Mouse (Mus musculus): ENCODE measurements around the gene Ptpa. TPM values are rescaled to one million over a fixed set of nuclear protein-coding genes. Genes with fewer than 3 reads are reported as not detected.

Ptpa gene
- polyA plus RNA-seq, 1 experiment from 2014 or later = 88.0 TPM

DNA sequence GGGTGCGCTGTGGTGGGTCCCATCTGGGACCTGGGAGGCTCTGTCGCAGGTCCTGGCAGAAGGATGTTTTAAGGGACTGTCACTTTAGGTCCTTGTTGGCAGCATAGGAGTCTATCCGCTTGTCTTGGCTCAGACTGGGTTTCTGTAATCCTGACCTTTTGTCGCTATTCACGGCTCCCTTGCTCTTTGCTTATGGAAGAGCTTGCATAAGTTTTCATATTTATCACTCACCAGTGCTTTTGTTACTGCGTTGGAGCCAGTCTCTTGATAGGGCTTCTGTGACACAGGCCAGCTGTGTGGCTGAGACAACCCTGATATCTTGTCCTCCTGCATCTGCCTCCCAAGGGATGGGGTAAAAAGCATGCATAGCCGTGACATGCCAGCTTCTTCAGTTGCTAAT is 36.5 kb upstream of the Ptpa start:
- no peak overlapping the region for H3K9ac ChIP-seq (replicated peaks; ENCODE audit: low read depth)
- H3K9me3 ChIP-seq (ENCODE audit: low read length) = no peaks in the 10 kb centered on the region
- TF ChIP-seq EP300 (IDR thresholded peaks at IDR 0.05) = peak; percentile 76
- no peak for TF ChIP-seq CTCF (IDR thresholded peaks at IDR 0.05)
- H3K36me3 ChIP-seq (ENCODE audit: insufficient read depth, low read length) = peaks cover 19% of the 10 kb centered on the region
- no peak overlapping the region for H3K4me3 ChIP-seq (ENCODE audit: low read depth, low read length)
- 64% methylated on average over 7 of the region's 7 CpGs for WGBS
- no peaks in the 10 kb centered on the region for H3K27me3 ChIP-seq (replicated peaks; ENCODE audit: insufficient read depth, low read length)
- H3K4me2 ChIP-seq (replicated peaks; ENCODE audit: low read depth, low read length) = no peak overlapping the region
- ATAC-seq (peak; percentile 76), DNase-seq (ENCODE audit: low spot score) (peak; percentile 83)
- H3K4me1 ChIP-seq (ENCODE audit: insufficient read depth, low read depth, low read length) = no peaks in the 10 kb centered on the region
- H3K27ac ChIP-seq (ENCODE audit: low read length) = no peak overlapping the region

DNA sequence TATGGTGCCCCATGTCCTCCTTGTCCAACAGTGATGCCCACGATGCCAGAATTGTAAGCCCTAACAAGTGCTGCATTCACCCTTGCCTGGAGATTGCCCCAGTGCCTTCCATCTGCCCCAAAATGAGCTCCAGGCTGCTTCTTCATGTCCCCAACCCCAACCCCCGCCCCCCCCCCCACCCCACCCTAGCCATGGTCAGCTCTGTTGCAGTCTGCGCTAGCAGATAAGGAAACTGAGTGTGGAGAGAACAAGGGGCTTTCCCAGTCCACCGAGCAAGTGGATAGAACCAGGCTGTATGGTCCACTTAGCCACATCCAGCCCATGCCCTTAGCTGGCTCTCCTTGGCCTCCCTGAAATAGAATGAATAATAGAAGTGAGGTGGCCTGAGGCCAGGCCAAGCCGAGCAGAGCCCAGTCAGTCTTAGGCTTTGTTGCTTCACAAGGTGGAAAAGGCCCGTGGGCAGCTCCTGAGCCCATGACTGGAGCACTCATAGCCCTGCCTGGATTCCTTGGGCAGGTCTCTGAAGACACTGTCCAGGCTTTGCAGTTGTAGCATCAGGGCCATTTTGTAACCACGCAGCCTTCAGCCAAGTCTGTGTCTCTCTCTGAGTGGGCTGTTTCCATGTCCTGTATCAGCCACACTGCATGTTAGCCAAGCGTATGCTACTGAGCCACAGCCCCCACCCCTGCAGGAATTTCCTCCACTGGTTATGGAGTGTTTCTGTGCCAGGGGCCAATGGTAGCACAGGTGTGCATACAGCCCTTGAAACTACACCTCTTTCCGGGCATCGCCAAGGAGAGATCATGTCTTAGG is 35.1 kb upstream of the Ptpa start:
- DNase-seq (ENCODE audit: low spot score) (peak; percentile 3), ATAC-seq (0 out of 2 replicates have a peak, but pooled peaks have one; percentile 8)
- H3K4me1 ChIP-seq (ENCODE audit: insufficient read depth, low read depth, low read length) = no peaks in the 10 kb centered on the region
- H3K27ac ChIP-seq (ENCODE audit: low read length) = no peak overlapping the region
- no peaks in the 10 kb centered on the region for H3K9me3 ChIP-seq (ENCODE audit: low read length)
- H3K9ac ChIP-seq (replicated peaks; ENCODE audit: low read depth) = no peak overlapping the region
- H3K4me3 ChIP-seq (ENCODE audit: low read depth, low read length) = no peak overlapping the region
- H3K4me2 ChIP-seq (replicated peaks; ENCODE audit: low read depth, low read length) = no peak overlapping the region
- no peaks in the 10 kb centered on the region for H3K27me3 ChIP-seq (replicated peaks; ENCODE audit: insufficient read depth, low read length)
- H3K36me3 ChIP-seq (ENCODE audit: insufficient read depth, low read length) = peaks cover 19% of the 10 kb centered on the region
- no peak for TF ChIP-seq CTCF (IDR thresholded peaks at IDR 0.05)
- no peak for TF ChIP-seq EP300 (IDR thresholded peaks at IDR 0.05)
- 89% methylated on average over 9 of the region's 10 CpGs for WGBS

DNA sequence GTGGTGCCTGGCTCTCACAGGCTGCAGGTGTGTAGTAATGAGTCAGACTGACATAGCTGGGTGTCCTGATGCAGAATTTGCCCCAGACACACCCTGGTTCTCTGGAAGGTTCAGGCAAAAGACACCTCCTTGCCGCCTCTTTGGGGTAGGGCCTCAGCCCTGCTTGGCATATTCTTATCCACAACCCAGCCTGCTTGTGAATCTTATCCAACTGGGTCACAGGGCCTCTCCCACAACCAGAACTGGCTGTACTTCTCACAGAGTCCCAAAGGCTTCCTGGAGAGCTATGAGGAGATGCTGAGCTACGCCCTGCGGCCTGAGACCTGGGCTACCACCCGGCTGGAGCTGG is 34.5 kb upstream of the Ptpa start:
- Histone ChIP-seq H3K27me3 (replicated peaks; ENCODE audit: insufficient read depth, low read length) (no peaks in the 10 kb centered on the region), H3K4me3 (ENCODE audit: low read depth, low read length) (no peak overlapping the region), H3K9ac (replicated peaks; ENCODE audit: low read depth) (no peak overlapping the region), H3K4me1 (ENCODE audit: insufficient read depth, low read depth, low read length) (no peaks in the 10 kb centered on the region), H3K36me3 (ENCODE audit: insufficient read depth, low read length) (peaks cover 13% of the 10 kb centered on the region), H3K9me3 (ENCODE audit: low read length) (no peaks in the 10 kb centered on the region), H3K4me2 (replicated peaks; ENCODE audit: low read depth, low read length) (no peak overlapping the region), H3K27ac (ENCODE audit: low read length) (no peak overlapping the region)
- WGBS = 98% methylated on average over 4 of the region's 4 CpGs
- TF ChIP-seq CTCF (IDR thresholded peaks at IDR 0.05) (no peak), EP300 (IDR thresholded peaks at IDR 0.05) (no peak)
- DNase-seq (ENCODE audit: low spot score) = no peak
- no peak for ATAC-seq

DNA sequence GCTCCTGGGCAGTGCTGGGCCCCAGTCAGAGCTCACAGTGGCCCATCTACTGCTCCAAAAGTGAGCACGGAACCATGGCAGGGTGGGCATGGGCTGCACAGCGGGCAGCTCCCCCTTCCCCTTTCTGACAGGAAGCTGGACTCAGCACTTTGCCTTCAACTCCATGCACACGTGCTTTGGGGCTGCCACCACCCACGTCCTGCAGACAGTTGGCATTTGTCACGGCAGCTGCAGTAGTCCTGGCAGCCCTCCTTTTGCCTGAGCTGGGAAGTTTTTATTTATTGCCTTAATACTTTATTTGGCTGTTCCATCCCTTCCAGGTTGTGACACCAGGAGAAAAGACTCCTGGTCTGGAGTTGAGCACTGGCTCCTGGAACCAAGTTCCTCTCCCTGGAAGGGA is 31.0 kb upstream of the Ptpa start:
- Histone ChIP-seq H3K9me3 (ENCODE audit: low read length) (no peaks in the 10 kb centered on the region), H3K4me1 (ENCODE audit: insufficient read depth, low read depth, low read length) (no peaks in the 10 kb centered on the region), H3K9ac (replicated peaks; ENCODE audit: low read depth) (no peak overlapping the region), H3K36me3 (ENCODE audit: insufficient read depth, low read length) (peaks cover 5% of the 10 kb centered on the region), H3K4me3 (ENCODE audit: low read depth, low read length) (no peak overlapping the region), H3K27ac (ENCODE audit: low read length) (no peak overlapping the region), H3K4me2 (replicated peaks; ENCODE audit: low read depth, low read length) (no peak overlapping the region), H3K27me3 (replicated peaks; ENCODE audit: insufficient read depth, low read length) (no peaks in the 10 kb centered on the region)
- no peak for TF ChIP-seq CTCF (IDR thresholded peaks at IDR 0.05)
- no peak for ATAC-seq
- 78% methylated on average over 5 of the region's 5 CpGs for WGBS
- DNase-seq (ENCODE audit: low spot score) = no peak

DNA sequence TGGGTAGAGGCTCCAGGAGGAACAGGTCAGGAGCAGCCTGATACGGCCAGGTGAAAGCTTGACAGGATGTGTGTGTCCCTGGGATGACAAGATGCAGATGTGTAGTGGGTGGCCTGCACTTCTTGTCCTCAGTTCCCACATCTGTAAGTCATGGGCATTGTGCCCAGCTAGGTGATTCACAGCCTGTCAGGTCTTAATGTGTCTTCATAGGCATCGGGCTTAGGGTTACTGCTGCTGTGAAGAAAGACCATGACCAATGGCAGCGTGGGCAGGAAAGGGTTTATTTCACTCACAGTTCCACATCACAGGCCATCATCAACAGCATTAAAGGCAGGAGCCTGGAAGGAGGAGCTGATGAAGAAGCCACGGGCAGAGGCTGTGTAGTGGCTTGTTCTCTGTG is 30.2 kb upstream of the Ptpa start:
- no peak for TF ChIP-seq CTCF (IDR thresholded peaks at IDR 0.05)
- no peak for TF ChIP-seq EP300 (IDR thresholded peaks at IDR 0.05)
- no peaks in the 10 kb centered on the region for H3K27me3 ChIP-seq (replicated peaks; ENCODE audit: insufficient read depth, low read length)
- peak; percentile 4 for DNase-seq (ENCODE audit: low spot score)
- no peaks in the 10 kb centered on the region for H3K4me1 ChIP-seq (ENCODE audit: insufficient read depth, low read depth, low read length)
- H3K4me3 ChIP-seq (ENCODE audit: low read depth, low read length) = no peak overlapping the region
- no peak overlapping the region for H3K4me2 ChIP-seq (replicated peaks; ENCODE audit: low read depth, low read length)
- no peak overlapping the region for H3K27ac ChIP-seq (ENCODE audit: low read length)
- H3K36me3 ChIP-seq (ENCODE audit: insufficient read depth, low read length) = peaks cover 5% of the 10 kb centered on the region
- 85% methylated on average over 4 of the region's 4 CpGs for WGBS
- no peak for ATAC-seq
- H3K9ac ChIP-seq (replicated peaks; ENCODE audit: low read depth) = no peak overlapping the region
- no peaks in the 10 kb centered on the region for H3K9me3 ChIP-seq (ENCODE audit: low read length)

DNA sequence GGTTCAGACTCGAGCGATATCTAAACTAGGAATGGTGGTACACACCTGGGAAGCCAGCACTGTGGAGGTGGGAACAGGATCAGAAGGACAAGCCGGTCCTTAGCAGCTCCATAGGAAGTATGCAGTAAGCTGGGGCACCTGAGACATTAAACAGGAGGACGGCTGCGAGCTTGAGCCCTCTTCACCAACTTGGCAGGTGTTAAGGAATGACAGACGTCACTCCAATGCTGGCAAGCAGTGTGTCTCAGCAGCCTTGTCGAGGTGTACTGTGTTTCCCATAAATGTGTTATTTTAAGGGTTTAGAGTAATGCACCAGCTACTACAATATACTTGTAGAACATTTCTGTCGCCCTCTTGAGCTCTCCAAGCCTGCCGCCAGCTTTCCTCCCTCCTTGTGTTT is 28.9 kb upstream of the Ptpa start:
- H3K27me3 ChIP-seq (replicated peaks; ENCODE audit: insufficient read depth, low read length) = no peaks in the 10 kb centered on the region
- no peak overlapping the region for H3K4me2 ChIP-seq (replicated peaks; ENCODE audit: low read depth, low read length)
- H3K36me3 ChIP-seq (ENCODE audit: insufficient read depth, low read length) = peaks cover 5% of the 10 kb centered on the region
- no peaks in the 10 kb centered on the region for H3K4me1 ChIP-seq (ENCODE audit: insufficient read depth, low read depth, low read length)
- ATAC-seq (peak; percentile 64), DNase-seq (ENCODE audit: low spot score) (peak; percentile 40)
- H3K9me3 ChIP-seq (ENCODE audit: low read length) = no peaks in the 10 kb centered on the region
- no peak for TF ChIP-seq EP300 (IDR thresholded peaks at IDR 0.05)
- no peak for TF ChIP-seq CTCF (IDR thresholded peaks at IDR 0.05)
- H3K27ac ChIP-seq (ENCODE audit: low read length) = no peak overlapping the region
- H3K4me3 ChIP-seq (ENCODE audit: low read depth, low read length) = no peak overlapping the region
- no peak overlapping the region for H3K9ac ChIP-seq (replicated peaks; ENCODE audit: low read depth)
- WGBS = 58% methylated on average over 9 of the region's 9 CpGs

All from lung, postnatal 0 days (tissue).